Mouse (Mus musculus) stomach, postnatal 0 days (tissue): ENCODE measurements at regions not wholly inside any gene's neighbourhood (a gene's known extent, or its start where the extent isn't known, plus 50 kb on each side); places are given as distances from the start of the nearest gene placed in this dataset.

Experiments
- CTCF ChIP-seq: IDR thresholded peaks from 2 replicates; pipeline ENCODE4 v1.5.1; 2016; ENCODE audit warnings: antibody characterized with exemption, low read depth, mild to moderate bottlenecking, moderate library complexity
- EP300 ChIP-seq: optimal IDR thresholded peaks from 2 replicates; pipeline ENCODE3; 2016; ENCODE audit warnings: antibody characterized with exemption

DNA sequence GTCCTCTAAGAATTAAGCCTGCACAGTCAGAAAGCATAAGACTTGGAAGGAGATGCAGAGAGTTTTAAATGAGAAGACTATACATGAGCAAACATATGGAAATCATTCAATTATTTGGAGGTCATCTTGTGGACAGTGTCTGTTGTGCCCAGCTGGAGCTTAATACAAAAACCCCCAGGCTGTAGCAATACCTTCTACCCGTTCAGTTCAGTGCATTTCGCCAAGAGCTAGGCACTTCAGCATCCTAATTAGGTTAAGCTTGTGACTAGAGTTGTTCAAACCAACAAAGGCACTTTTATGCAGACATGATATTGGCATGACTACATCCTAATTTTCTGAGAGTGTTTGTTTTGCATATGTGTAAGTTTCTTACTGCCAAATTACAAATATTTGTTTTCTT is 449.7 kb downstream of the Flrt2 start:
- TF ChIP-seq CTCF = no peak
- no peak for TF ChIP-seq EP300
